Mouse (Mus musculus): ENCODE measurements at regions not wholly inside any gene's neighbourhood (a gene's known extent, or its start where the extent isn't known, plus 50 kb on each side); places are given as distances from the start of the nearest gene placed in this dataset.

GRCm38 (mm10) chr17:31732176-31732880, 54.7 kb downstream of the Cryaa start:
- no peak for DNase-seq
- Histone ChIP-seq H3K4me1 (replicated peaks; ENCODE audit: control insufficient read depth, insufficient read depth, low read length) (peaks cover 24% of the 10 kb centered on the region), H3K27ac (ENCODE audit: control insufficient read depth, insufficient read depth, low read length) (no peak overlapping the region), H3K27me3 (ENCODE audit: control insufficient read depth, insufficient read depth, low read length) (no peaks in the 10 kb centered on the region), H3K4me3 (ENCODE audit: control insufficient read depth, insufficient read depth, low read length) (no peak overlapping the region), H3K36me3 (ENCODE audit: control insufficient read depth, insufficient read depth, low read length) (no peaks in the 10 kb centered on the region)
- WGBS: 98% methylated on average over 32 of the region's 32 CpGs
- TF ChIP-seq POLR2A (IDR thresholded peaks at IDR 0.05; ENCODE audit: control insufficient read depth, extremely low read depth, insufficient read depth, low read length, poor library complexity) (no peak), CTCF (IDR thresholded peaks at IDR 0.05; ENCODE audit: borderline replicate concordance, control insufficient read depth, extremely low read depth, insufficient read depth, low read length, poor library complexity) (no peak)

- no peak overlapping the region for H3K27ac ChIP-seq (ENCODE audit: control insufficient read depth, insufficient read depth, low read length)
- H3K4me1 ChIP-seq (replicated peaks; ENCODE audit: control insufficient read depth, insufficient read depth, low read length): peaks cover 25% of the 10 kb centered on the region
- WGBS: 28% methylated on average over 7 of the region's 7 CpGs
Observed at GRCm38 (mm10) chr17:31734521-31734920, 56.9 kb downstream of the Cryaa start.

DNA sequence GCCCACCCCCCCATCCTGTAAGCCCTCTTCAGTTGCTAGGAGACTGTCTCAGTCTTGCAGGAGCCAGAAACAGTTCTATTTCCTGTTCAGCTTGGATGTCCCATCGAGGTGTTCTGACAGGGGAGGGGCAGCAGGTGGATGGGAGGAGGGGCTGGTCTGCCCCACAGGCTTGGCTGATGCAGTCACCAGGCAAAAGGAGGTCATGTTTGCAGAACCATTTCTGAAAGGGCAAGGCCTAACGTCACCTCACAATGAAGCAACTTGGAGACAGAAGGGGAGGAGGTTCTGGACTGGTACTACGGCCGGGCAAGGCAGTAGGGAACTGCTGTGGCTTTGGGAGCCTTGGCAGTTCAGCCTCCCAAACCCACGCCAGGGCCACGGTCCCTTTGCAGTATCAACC, 59.1 kb downstream of the Cryaa start:
- Histone ChIP-seq H3K27me3 (ENCODE audit: control insufficient read depth, insufficient read depth, low read length) (no peaks in the 10 kb centered on the region), H3K27ac (ENCODE audit: control insufficient read depth, insufficient read depth, low read length) (no peak overlapping the region), H3K4me1 (replicated peaks; ENCODE audit: control insufficient read depth, insufficient read depth, low read length) (peaks cover 26% of the 10 kb centered on the region), H3K4me3 (ENCODE audit: control insufficient read depth, insufficient read depth, low read length) (no peak overlapping the region), H3K36me3 (ENCODE audit: control insufficient read depth, insufficient read depth, low read length) (no peaks in the 10 kb centered on the region)
- TF ChIP-seq CTCF (IDR thresholded peaks at IDR 0.05; ENCODE audit: borderline replicate concordance, control insufficient read depth, extremely low read depth, insufficient read depth, low read length, poor library complexity): peak; percentile 5; the same call in 1 of the 2 replicates
- TF ChIP-seq POLR2A (IDR thresholded peaks at IDR 0.05; ENCODE audit: control insufficient read depth, extremely low read depth, insufficient read depth, low read length, poor library complexity): no peak
- WGBS: 74% methylated on average over 6 of the region's 6 CpGs
- DNase-seq: peak; percentile 24

More at GRCm38 (mm10) chr17:31734521-31734920, 56.9 kb downstream of the Cryaa start:
- TF ChIP-seq CTCF (IDR thresholded peaks at IDR 0.05; ENCODE audit: borderline replicate concordance, control insufficient read depth, extremely low read depth, insufficient read depth, low read length, poor library complexity) (no peak), POLR2A (IDR thresholded peaks at IDR 0.05; ENCODE audit: control insufficient read depth, extremely low read depth, insufficient read depth, low read length, poor library complexity) (no peak)
- H3K4me3 ChIP-seq (ENCODE audit: control insufficient read depth, insufficient read depth, low read length): no peak overlapping the region
- H3K36me3 ChIP-seq (ENCODE audit: control insufficient read depth, insufficient read depth, low read length): no peaks in the 10 kb centered on the region
- H3K27me3 ChIP-seq (ENCODE audit: control insufficient read depth, insufficient read depth, low read length): no peaks in the 10 kb centered on the region
- DNase-seq: peak; percentile 33

GRCm38 (mm10) chr17:31738249-31738648, 60.6 kb downstream of the Cryaa start:
- no peak for TF ChIP-seq POLR2A (IDR thresholded peaks at IDR 0.05; ENCODE audit: control insufficient read depth, extremely low read depth, insufficient read depth, low read length, poor library complexity)
- TF ChIP-seq CTCF (IDR thresholded peaks at IDR 0.05; ENCODE audit: borderline replicate concordance, control insufficient read depth, extremely low read depth, insufficient read depth, low read length, poor library complexity): no peak
- Histone ChIP-seq H3K36me3 (ENCODE audit: control insufficient read depth, insufficient read depth, low read length) (no peaks in the 10 kb centered on the region), H3K4me1 (replicated peaks; ENCODE audit: control insufficient read depth, insufficient read depth, low read length) (peaks cover 26% of the 10 kb centered on the region), H3K4me3 (ENCODE audit: control insufficient read depth, insufficient read depth, low read length) (no peak overlapping the region), H3K27ac (ENCODE audit: control insufficient read depth, insufficient read depth, low read length) (no peak overlapping the region), H3K27me3 (ENCODE audit: control insufficient read depth, insufficient read depth, low read length) (no peaks in the 10 kb centered on the region)
- 83% methylated on average over 3 of the region's 3 CpGs for WGBS
- no peak for DNase-seq

DNA sequence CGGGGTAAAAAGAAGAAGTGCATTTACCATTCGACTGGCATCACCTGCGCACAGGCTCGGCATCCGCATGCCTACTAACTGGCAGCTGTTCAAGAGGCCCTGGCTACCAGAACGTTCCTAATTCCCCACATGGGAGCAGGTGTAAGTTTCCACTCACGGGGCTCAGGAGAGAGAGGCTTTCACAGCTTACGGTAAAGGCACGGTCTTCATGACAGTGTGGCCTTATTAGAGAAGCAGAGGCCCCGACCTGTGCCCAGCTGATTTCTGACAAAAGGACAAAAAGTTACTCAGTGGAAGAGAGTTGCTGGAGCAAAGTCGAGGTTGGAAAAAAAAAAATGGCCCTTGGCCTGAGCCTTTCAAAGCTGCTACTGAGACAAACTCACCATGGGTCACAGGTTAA, 62.0 kb downstream of the Cryaa start:
- TF ChIP-seq CTCF (IDR thresholded peaks at IDR 0.05; ENCODE audit: borderline replicate concordance, control insufficient read depth, extremely low read depth, insufficient read depth, low read length, poor library complexity) (no peak), POLR2A (IDR thresholded peaks at IDR 0.05; ENCODE audit: control insufficient read depth, extremely low read depth, insufficient read depth, low read length, poor library complexity) (no peak)
- H3K4me3 ChIP-seq (ENCODE audit: control insufficient read depth, insufficient read depth, low read length): no peak overlapping the region
- no peak for DNase-seq
- H3K27me3 ChIP-seq (ENCODE audit: control insufficient read depth, insufficient read depth, low read length): no peaks in the 10 kb centered on the region
- WGBS: 41% methylated on average over 11 of the region's 11 CpGs
- H3K36me3 ChIP-seq (ENCODE audit: control insufficient read depth, insufficient read depth, low read length): no peaks in the 10 kb centered on the region
- H3K27ac ChIP-seq (ENCODE audit: control insufficient read depth, insufficient read depth, low read length): no peak overlapping the region
- peaks cover 21% of the 10 kb centered on the region for H3K4me1 ChIP-seq (replicated peaks; ENCODE audit: control insufficient read depth, insufficient read depth, low read length)

DNA sequence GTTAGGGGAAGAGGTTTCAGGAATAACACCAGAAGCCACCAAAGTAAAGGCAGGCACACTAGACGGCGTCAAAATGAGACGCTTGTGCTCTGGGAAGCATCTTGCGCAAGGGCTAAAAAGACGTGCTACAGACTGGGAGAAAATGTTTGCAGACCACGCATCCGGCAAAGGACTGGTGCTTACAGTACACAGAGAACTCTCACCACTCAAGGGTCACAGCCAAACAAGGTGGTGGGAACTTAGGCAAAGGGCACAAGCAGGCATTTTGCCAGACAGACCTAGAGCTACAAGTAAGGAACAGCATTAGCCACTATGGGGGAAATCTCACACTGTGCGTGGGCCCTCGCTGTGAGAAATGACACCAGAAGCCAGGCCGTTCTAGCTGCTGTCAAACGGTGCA, 62.5 kb downstream of the Cryaa start:
- peaks cover 16% of the 10 kb centered on the region for H3K4me1 ChIP-seq (replicated peaks; ENCODE audit: control insufficient read depth, insufficient read depth, low read length)
- 95% methylated on average over 11 of the region's 11 CpGs for WGBS
- H3K27me3 ChIP-seq (ENCODE audit: control insufficient read depth, insufficient read depth, low read length): no peaks in the 10 kb centered on the region
- no peak for TF ChIP-seq POLR2A (IDR thresholded peaks at IDR 0.05; ENCODE audit: control insufficient read depth, extremely low read depth, insufficient read depth, low read length, poor library complexity)
- no peak for TF ChIP-seq CTCF (IDR thresholded peaks at IDR 0.05; ENCODE audit: borderline replicate concordance, control insufficient read depth, extremely low read depth, insufficient read depth, low read length, poor library complexity)
- no peak overlapping the region for H3K27ac ChIP-seq (ENCODE audit: control insufficient read depth, insufficient read depth, low read length)
- no peak overlapping the region for H3K4me3 ChIP-seq (ENCODE audit: control insufficient read depth, insufficient read depth, low read length)
- DNase-seq: no peak
- H3K36me3 ChIP-seq (ENCODE audit: control insufficient read depth, insufficient read depth, low read length): no peaks in the 10 kb centered on the region
